Mouse (Mus musculus) forebrain, embryonic 11.5 days (tissue): ENCODE measurements at regions not wholly inside any gene's neighbourhood (a gene's known extent, or its start where the extent isn't known, plus 50 kb on each side); places are given as distances from the start of the nearest gene placed in this dataset.

Experiments used
- ATAC-seq: fragments of 200-750 bp; cut with Nextera tagmentation; replicated peaks from 2 replicates; pipeline ENCODE4 v1.8.0; 2017; ENCODE audit warnings: moderate TSS enrichment; ENCODE audit not compliant: low FRiP score
- DNase-seq: peaks from one replicate; pipeline ENCODE4 v3.0.0-alpha.2; 2017; ENCODE audit warnings: low spot score
- H3K27ac ChIP-seq: fragments of 300-500 bp; sonication (generic); 2 replicates; pipeline ENCODE4 v1.5.1; 2014; ENCODE audit warnings: low read depth, low read length
- H3K27me3 ChIP-seq: fragments of 300-500 bp; sonication (generic); 2 replicates; pipeline ENCODE4 v1.6.1; 2014; ENCODE audit warnings: mild to moderate bottlenecking, low read length, mixed read lengths; ENCODE audit not compliant: control insufficient read depth, insufficient read depth
- H3K36me3 ChIP-seq: fragments of 300-500 bp; sonication (generic); 2 replicates; pipeline ENCODE4 v1.6.1; 2014; ENCODE audit warnings: mild to moderate bottlenecking, low read length, moderate library complexity, mixed read lengths; ENCODE audit not compliant: control insufficient read depth, insufficient read depth
- H3K4me1 ChIP-seq: fragments of 300-500 bp; sonication (generic); replicated peaks from 2 replicates; pipeline ENCODE4 v1.6.1; 2014; ENCODE audit warnings: low read length, mixed read lengths; ENCODE audit not compliant: control insufficient read depth, insufficient read depth
- H3K4me2 ChIP-seq: fragments of 300-500 bp; sonication (generic); 2 replicates; pipeline ENCODE4 v1.6.1; 2014; ENCODE audit warnings: low read depth, mild to moderate bottlenecking, low read length, moderate library complexity, mixed read lengths; ENCODE audit not compliant: severe bottlenecking
- H3K4me3 ChIP-seq: fragments of 300-500 bp; sonication (generic); 2 replicates; pipeline ENCODE4 v1.5.1; 2014; ENCODE audit warnings: low read depth, low read length
- H3K9ac ChIP-seq: fragments of 300-500 bp; sonication (generic); 2 replicates; pipeline ENCODE4 v1.6.1; 2014; ENCODE audit warnings: low read length
- H3K9me3 ChIP-seq: fragments of 300-500 bp; sonication (generic); 2 replicates; pipeline ENCODE4 v1.6.1; 2016; ENCODE audit warnings: low read length, mixed read lengths; ENCODE audit not compliant: control insufficient read depth
- WGBS: fragments of 180-500 bp; shearing (Covaris S2); extraction: QIAGEN DNeasy Blood & Tissue Kit; methylation state at CpG from one replicate; pipeline ENCODE4 v1.1.7; 2014; 5-methylcytosine and 5-hydroxymethylcytosine counted together

- Histone ChIP-seq H3K27me3 (no peaks in the 10 kb centered on the region), H3K27ac (no peak overlapping the region), H3K4me3 (no peak overlapping the region), H3K4me1 (peaks cover 2% of the 10 kb centered on the region; the same call in 1 of the 2 replicates), H3K36me3 (no peaks in the 10 kb centered on the region), H3K4me2 (no peak overlapping the region), H3K9ac (no peak overlapping the region), H3K9me3 (no peaks in the 10 kb centered on the region)
- WGBS: 74% methylated on average over 3 of the region's 3 CpGs
- no peak for ATAC-seq
- no peak for DNase-seq
Measured at GRCm38 (mm10) chr9:47404821-47405220, 125.2 kb upstream of the Cadm1 start.

GRCm38 (mm10) chr9:47405547-47405946, 124.4 kb upstream of the Cadm1 start:
- Histone ChIP-seq H3K27me3 (no peaks in the 10 kb centered on the region), H3K27ac (no peak overlapping the region), H3K9me3 (no peaks in the 10 kb centered on the region), H3K36me3 (no peaks in the 10 kb centered on the region), H3K9ac (no peak overlapping the region), H3K4me2 (no peak overlapping the region), H3K4me3 (no peak overlapping the region), H3K4me1 (peaks cover 2% of the 10 kb centered on the region; the same call in 1 of the 2 replicates)
- peak; percentile 39 for DNase-seq
- ATAC-seq: no peak
- WGBS: 80% methylated on average over 4 of the region's 4 CpGs

GRCm38 (mm10) chr9:47407007-47407670, 122.8 kb upstream of the Cadm1 start:
- Histone ChIP-seq H3K27me3 (no peaks in the 10 kb centered on the region), H3K27ac (no peak overlapping the region), H3K9ac (no peak overlapping the region), H3K9me3 (no peaks in the 10 kb centered on the region), H3K36me3 (no peaks in the 10 kb centered on the region), H3K4me1 (peaks cover 2% of the 10 kb centered on the region; the same call in 1 of the 2 replicates), H3K4me2 (no peak overlapping the region), H3K4me3 (no peak overlapping the region)
- WGBS: 68% methylated on average over 7 of the region's 7 CpGs
- DNase-seq (peak; percentile 62), ATAC-seq (no peak)

GRCm38 (mm10) chr9:47408061-47408460, 121.9 kb upstream of the Cadm1 start:
- Histone ChIP-seq H3K4me2 (no peak overlapping the region), H3K4me1 (peaks cover 2% of the 10 kb centered on the region; the same call in 1 of the 2 replicates), H3K9me3 (no peaks in the 10 kb centered on the region), H3K27ac (no peak overlapping the region), H3K4me3 (no peak overlapping the region), H3K27me3 (no peaks in the 10 kb centered on the region), H3K9ac (no peak overlapping the region), H3K36me3 (no peaks in the 10 kb centered on the region)
- no peak for ATAC-seq
- 45% methylated on average over 4 of the region's 4 CpGs for WGBS
- DNase-seq: no peak

- H3K27me3 ChIP-seq: no peaks in the 10 kb centered on the region
- H3K4me1 ChIP-seq: 0 out of 2 replicates have a peak, but pooled peaks cover 2% of the 10 kb centered on the region
- no peak overlapping the region for H3K4me3 ChIP-seq
- H3K9ac ChIP-seq: no peak overlapping the region
- H3K36me3 ChIP-seq: no peaks in the 10 kb centered on the region
- DNase-seq (no peak), ATAC-seq (no peak)
- no peak overlapping the region for H3K27ac ChIP-seq
- H3K9me3 ChIP-seq: no peaks in the 10 kb centered on the region
- 89% methylated on average over 6 of the region's 6 CpGs for WGBS
- H3K4me2 ChIP-seq: no peak overlapping the region
Measured at GRCm38 (mm10) chr9:47409579-47409978, 120.4 kb upstream of the Cadm1 start.

GRCm38 (mm10) chr9:47412786-47413185, 117.2 kb upstream of the Cadm1 start:
- Histone ChIP-seq H3K4me2 (no peak overlapping the region), H3K9me3 (no peaks in the 10 kb centered on the region), H3K27me3 (no peaks in the 10 kb centered on the region; the same call in 1 of the 2 replicates), H3K9ac (no peak overlapping the region), H3K4me3 (no peak overlapping the region), H3K36me3 (no peaks in the 10 kb centered on the region), H3K4me1 (no peaks in the 10 kb centered on the region; the same call in 1 of the 2 replicates), H3K27ac (no peak overlapping the region)
- 75% methylated on average over 2 of the region's 2 CpGs for WGBS
- DNase-seq: no peak
- ATAC-seq: no peak

- H3K4me3 ChIP-seq: no peak overlapping the region
- no peak overlapping the region for H3K4me2 ChIP-seq
- H3K4me1 ChIP-seq: no peaks in the 10 kb centered on the region; the same call in 1 of the 2 replicates
- no peak for DNase-seq
- no peak overlapping the region for H3K9ac ChIP-seq
- no peak overlapping the region for H3K27ac ChIP-seq
- no peak for ATAC-seq
- H3K9me3 ChIP-seq: no peaks in the 10 kb centered on the region
- 85% methylated on average over 8 of the region's 8 CpGs for WGBS
- H3K27me3 ChIP-seq: no peaks in the 10 kb centered on the region; the same call in 1 of the 2 replicates
- no peaks in the 10 kb centered on the region for H3K36me3 ChIP-seq
Measured at GRCm38 (mm10) chr9:47414350-47414988, 115.5 kb upstream of the Cadm1 start.

GRCm38 (mm10) chr9:47422151-47422599, 107.8 kb upstream of the Cadm1 start:
- Histone ChIP-seq H3K4me3 (no peak overlapping the region), H3K9me3 (no peaks in the 10 kb centered on the region), H3K27me3 (no peaks in the 10 kb centered on the region), H3K36me3 (no peaks in the 10 kb centered on the region), H3K4me1 (peaks cover 4% of the 10 kb centered on the region), H3K9ac (no peak overlapping the region), H3K27ac (no peak overlapping the region), H3K4me2 (no peak overlapping the region)
- WGBS: 51% methylated on average over 9 of the region's 9 CpGs
- ATAC-seq (no peak), DNase-seq (no peak)
